In genomic region chr13:22063468-22063867, GRCm38 (mm10) we compare ENCODE assay signal across 32 mouse cellular contexts. TPM values are rescaled to one million over a fixed set of nuclear protein-coding genes. Genes with fewer than 3 reads are reported as not detected.
"Had no signal": no experiment of that assay in that cellular context is flagged by ENCODE, and none has a peak within 500 bp of the region (broad histone marks: within the 10 kb centered on the region; RNA-seq: fewer than 3 reads in every experiment).

No protein-coding gene starts in this region.

- H3K4me3 ChIP-seq: limb, embryonic 10.5 days; limb, embryonic 12.5 days; limb, embryonic 13.5 days; limb, embryonic 15.5 days; liver, embryonic 12.5 days; liver, embryonic 13.5 days; liver, embryonic 15.5 days; lung, embryonic 15.5 days; megakaryocyte, embryonic 14.5 days; midbrain, embryonic 10.5 days; midbrain, embryonic 12.5 days; midbrain, embryonic 13.5 days; midbrain, embryonic 15.5 days; myocyte; neural tube, embryonic 12.5 days had no signal

- H3K4me1 ChIP-seq: limb, embryonic 10.5 days; limb, embryonic 12.5 days; limb, embryonic 13.5 days; limb, embryonic 15.5 days; liver, embryonic 12.5 days; liver, embryonic 13.5 days; liver, embryonic 15.5 days; lung, embryonic 15.5 days; megakaryocyte, embryonic 14.5 days; midbrain, embryonic 10.5 days; midbrain, embryonic 12.5 days; midbrain, embryonic 13.5 days; midbrain, embryonic 15.5 days; neural tube, embryonic 12.5 days had no signal

- H3K27me3 ChIP-seq: limb, embryonic 12.5 days; limb, embryonic 13.5 days; limb, embryonic 15.5 days; liver, embryonic 12.5 days; liver, embryonic 13.5 days; liver, embryonic 15.5 days; lung, embryonic 15.5 days; megakaryocyte, embryonic 14.5 days; midbrain, embryonic 12.5 days; midbrain, embryonic 13.5 days; midbrain, embryonic 15.5 days; neural tube, embryonic 12.5 days had no signal

- H3K9me3 ChIP-seq: limb, embryonic 10.5 days; limb, embryonic 12.5 days; limb, embryonic 13.5 days; limb, embryonic 15.5 days; liver, embryonic 12.5 days; liver, embryonic 13.5 days; liver, embryonic 15.5 days; lung, embryonic 15.5 days; neural tube, embryonic 12.5 days had no signal

- H3K4me2 ChIP-seq: limb, embryonic 12.5 days; limb, embryonic 13.5 days; limb, embryonic 15.5 days; liver, embryonic 11.5 days; liver, embryonic 12.5 days; liver, embryonic 13.5 days; liver, embryonic 15.5 days; lung, embryonic 14.5 days; lung, embryonic 15.5 days; midbrain, embryonic 11.5 days; midbrain, embryonic 12.5 days; midbrain, embryonic 13.5 days; midbrain, embryonic 15.5 days; neural tube, embryonic 12.5 days had no signal

- ATAC-seq: liver, embryonic 12.5 days; liver, postnatal 0 days; lung, postnatal 0 days; midbrain, embryonic 13.5 days; midbrain, embryonic 15.5 days; midbrain, embryonic 16.5 days had no signal

- H3K36me3 ChIP-seq: limb, embryonic 10.5 days; limb, embryonic 12.5 days; limb, embryonic 13.5 days; limb, embryonic 15.5 days; liver, embryonic 12.5 days; liver, embryonic 13.5 days; liver, embryonic 15.5 days; lung, embryonic 15.5 days; midbrain, embryonic 10.5 days; midbrain, embryonic 12.5 days; midbrain, embryonic 13.5 days; midbrain, embryonic 15.5 days; neural tube, embryonic 12.5 days had no signal

- H3K27ac ChIP-seq: limb, embryonic 10.5 days; limb, embryonic 12.5 days; limb, embryonic 13.5 days; limb, embryonic 15.5 days; liver, embryonic 12.5 days; liver, embryonic 13.5 days; liver, embryonic 14.5 days; liver, embryonic 15.5 days; lung, embryonic 15.5 days; macrophage; midbrain, embryonic 10.5 days; midbrain, embryonic 12.5 days; midbrain, embryonic 13.5 days; midbrain, embryonic 15.5 days; neural tube, embryonic 12.5 days had no signal

- H3K9ac ChIP-seq: limb, embryonic 12.5 days; limb, embryonic 13.5 days; limb, embryonic 15.5 days; liver, embryonic 12.5 days; liver, embryonic 13.5 days; liver, embryonic 14.5 days; liver, embryonic 15.5 days; liver, postnatal 0 days; lung, embryonic 14.5 days; lung, embryonic 15.5 days; midbrain, embryonic 12.5 days; midbrain, embryonic 13.5 days; midbrain, embryonic 15.5 days; neural tube, embryonic 12.5 days had no signal

RNA-seq across cellular contexts. Expression of gene Hist1h2bj, which starts 20.5 kb away (rescaled TPM):
- polyA plus RNA-seq: liver, adult 2 months; macrophage had no signal

RNA-seq across cellular contexts. Expression of gene Hist1h2ag, which starts 20.7 kb away (rescaled TPM):
- polyA plus RNA-seq: macrophage; midbrain, postnatal 0 days had no signal

RNA-seq across cellular contexts. Expression of gene Vmn1r188, which starts 20.8 kb away (rescaled TPM):
- polyA plus RNA-seq: limb, embryonic 10.5 days; limb, embryonic 11.5 days; limb, embryonic 12.5 days; limb, embryonic 13.5 days; limb, embryonic 14.5 days; limb, embryonic 15.5 days; liver, adult 2 months; liver, embryonic 11.5 days; liver, embryonic 12.5 days; liver, embryonic 13.5 days; liver, embryonic 14.5 days; liver, embryonic 15.5 days; liver, embryonic 16.5 days; liver, postnatal 0 days; lung, adult 2 months; lung, embryonic 14.5 days; lung, embryonic 15.5 days; lung, embryonic 16.5 days; lung, postnatal 0 days; macrophage; midbrain, embryonic 10.5 days; midbrain, embryonic 11.5 days; midbrain, embryonic 12.5 days; midbrain, embryonic 13.5 days; midbrain, embryonic 14.5 days; midbrain, embryonic 15.5 days; midbrain, embryonic 16.5 days; midbrain, postnatal 0 days; myocyte; neural tube, embryonic 11.5 days; neural tube, embryonic 12.5 days had no signal

RNA-seq across cellular contexts. Expression of gene Hist1h2bk, which starts 27.8 kb away (rescaled TPM):
- polyA plus RNA-seq: macrophage; midbrain, embryonic 16.5 days; midbrain, postnatal 0 days had no signal
